Mouse (Mus musculus) embryonic fibroblast, embryonic 13.5 days (primary cell): ENCODE measurements around the gene Gucy2e.

Experiments used
- CTCF ChIP-seq: IDR thresholded peaks from 2 replicates; pipeline ENCODE4 v1.5.1; 2011; ENCODE audit warnings: mild to moderate bottlenecking, control low read depth, low read length, moderate library complexity, borderline replicate concordance; ENCODE audit not compliant: insufficient read depth
- POLR2A ChIP-seq: IDR thresholded peaks from 2 replicates; pipeline ENCODE4 v1.6.1; 2011; ENCODE audit warnings: low read depth, mild to moderate bottlenecking, control low read depth, low read length, moderate library complexity

GRCm38 (mm10) chr11:69264276-69264675, 27.4 kb upstream of the Gucy2e start:
- no peak for TF ChIP-seq POLR2A
- TF ChIP-seq CTCF = no peak
